Comparison of ENCODE assay signal across 16 mouse cellular contexts in genomic region chr12:74894870-74895423, GRCm38 (mm10).
DNase-seq lines count a peak whose midpoint lies in the region; ATAC-seq lines count a peak whose summit lies in the region.
"Had no signal": no experiment of that assay in that cellular context is flagged by ENCODE, and none has a peak within 500 bp of the region (broad histone marks: within the 10 kb centered on the region; RNA-seq: fewer than 3 reads in every experiment).

No protein-coding gene starts in this region.

- peak; percentile 2 for DNase-seq in lung, postnatal 10 days
- DNase-seq in lung, adult 18-20 months: no peak
- DNase-seq in naive thymus-derived CD4-positive, alpha-beta T cell, adult 2 months (ENCODE audit: low read depth): peak; percentile 4
- DNase-seq in layer of hippocampus, adult 8-10 months (ENCODE audit: low spot score in 2 of 2): no peak
- no peak for DNase-seq in right cerebral cortex, adult 18-20 months
- DNase-seq: cerebellum, adult 2 months; heart, adult 2 months; kidney, adult 2 months; kidney, postnatal 10 days; lung, adult 2 months; right cerebral cortex, postnatal 14 days; spleen, adult 18-20 months; thymus, adult 18-20 months; thymus, postnatal 4 days had no signal

- ATAC-seq in CD4-positive, CD25-positive, alpha-beta regulatory T cell, adult 4 months: peak; percentile 90
- ATAC-seq in hematopoietic stem cell, adult 5-6 weeks (replicated peaks in 1 of 2; ENCODE audit: insufficient read depth in 1 of 2, low FRiP score in 2 of 2, low TSS enrichment in 1 of 2, low read depth in 1 of 2, poor library complexity in 2 of 2, severe bottlenecking in 2 of 2): peak; percentile 78 to 83

Comparison
In these comparisons a context has a peak if more than half of its experiments do, and no peak if none do; other contexts are left out.
1. DNase-seq: peak in lung, postnatal 10 days (single experiment) and naive thymus-derived CD4-positive, alpha-beta T cell, adult 2 months (single experiment); none in lung, adult 18-20 months (0 of 2), layer of hippocampus, adult 8-10 months (0 of 2) and right cerebral cortex, adult 18-20 months (single experiment).